Mouse (Mus musculus): ENCODE measurements around the gene Stk19.
"Not testable (repeated sequence)": the region's sequence is repeated elsewhere in the genome, so short reads cannot be mapped to it uniquely, and the experiment has no call there.

Gene Stk19

GRCm38 (mm10) chr17:34840736-34841307 lies 4.1 kb upstream of the Stk19 start:
- no peak for DNase-seq (ENCODE audit: low spot score in 2 of 2)

- no peak for DNase-seq (ENCODE audit: low spot score in 2 of 2)
Measured at GRCm38 (mm10) chr17:34838785-34839184, 2.0 kb upstream of the Stk19 start.

- DNase-seq (ENCODE audit: low spot score in 2 of 2), result peak in 1 of 2 experiments; percentile 34
Measured at GRCm38 (mm10) chr17:34837464-34838324, 949 bp upstream of the Stk19 start.

- no peak for DNase-seq (ENCODE audit: low spot score in 2 of 2)
Measured at GRCm38 (mm10) chr17:34836155-34836855, 440 bp downstream of the Stk19 start.

GRCm38 (mm10) chr17:34830776-34831175 lies 6.0 kb downstream of the Stk19 start:
- DNase-seq (ENCODE audit: low spot score in 2 of 2), result not testable (repeated sequence)

GRCm38 (mm10) chr17:34814818-34815370 lies 21.9 kb downstream of the Stk19 start:
- DNase-seq (ENCODE audit: low spot score in 2 of 2), result no peak

- DNase-seq (ENCODE audit: low spot score in 2 of 2), result peak in 1 of 2 experiments; percentile 50
Measured at GRCm38 (mm10) chr17:34813747-34814146, 23.0 kb downstream of the Stk19 start.

- DNase-seq (ENCODE audit: low spot score in 2 of 2), result no peak
Measured at GRCm38 (mm10) chr17:34811275-34811674, 25.5 kb downstream of the Stk19 start.

GRCm38 (mm10) chr17:34810811-34811210 lies 25.9 kb downstream of the Stk19 start:
- not testable (repeated sequence) for DNase-seq (ENCODE audit: low spot score in 2 of 2)

GRCm38 (mm10) chr17:34810411-34810810 lies 26.3 kb downstream of the Stk19 start:
- not testable (repeated sequence) for DNase-seq (ENCODE audit: low spot score in 2 of 2)

- DNase-seq (ENCODE audit: low spot score in 2 of 2), result no peak
Measured at GRCm38 (mm10) chr17:34808599-34809205, 28.0 kb downstream of the Stk19 start.

GRCm38 (mm10) chr17:34807176-34807575 lies 29.6 kb downstream of the Stk19 start:
- no peak for DNase-seq (ENCODE audit: low spot score in 2 of 2)

GRCm38 (mm10) chr17:34804871-34805562 lies 31.7 kb downstream of the Stk19 start:
- DNase-seq (ENCODE audit: low spot score in 2 of 2), result no peak

- DNase-seq (ENCODE audit: low spot score in 2 of 2), result not testable (repeated sequence)
Measured at GRCm38 (mm10) chr17:34804301-34804700, 32.4 kb downstream of the Stk19 start, which contains the start of gene Cyp21a1. TSS of gene Cyp21a1 (minus strand) at chr17:34804561.

GRCm38 (mm10) chr17:34803367-34803766 lies 33.4 kb downstream of the Stk19 start:
- not testable (repeated sequence) for DNase-seq (ENCODE audit: low spot score in 2 of 2)

- DNase-seq (ENCODE audit: low spot score in 2 of 2), result not testable (repeated sequence)
Measured at GRCm38 (mm10) chr17:34802756-34803155, 34.0 kb downstream of the Stk19 start.

GRCm38 (mm10) chr17:34800781-34801305 lies 35.9 kb downstream of the Stk19 start:
- not testable (repeated sequence) for DNase-seq (ENCODE audit: low spot score in 2 of 2)

- no peak for DNase-seq (ENCODE audit: low spot score in 2 of 2)
Measured at GRCm38 (mm10) chr17:34799531-34799925, 37.2 kb downstream of the Stk19 start.

- DNase-seq (ENCODE audit: low spot score in 2 of 2), result no peak
Measured at GRCm38 (mm10) chr17:34798866-34799530, 37.7 kb downstream of the Stk19 start.

GRCm38 (mm10) chr17:34798071-34798470 lies 38.7 kb downstream of the Stk19 start:
- DNase-seq (ENCODE audit: low spot score in 2 of 2), result not testable (repeated sequence)
